Mouse (Mus musculus) small intestine, adult 2 months (tissue): Measurements from ENCODE around the gene Mybphl.

Experiments used
- CTCF ChIP-seq: fragments of 200-500 bp; IDR thresholded peaks from 2 replicates; pipeline ENCODE4 v1.5.1; 2012; ENCODE audit warnings: low read depth, mild to moderate bottlenecking, control low read depth, inconsistent platforms, low read length, moderate library complexity, mixed read lengths; ENCODE audit not compliant: insufficient replicate concordance, insufficient read length; ENCODE audit errors: extremely low read depth
- POLR2A ChIP-seq: fragments of 200-500 bp; IDR thresholded peaks from 2 replicates; pipeline ENCODE4 v1.6.1; 2012; ENCODE audit warnings: low read depth, mild to moderate bottlenecking, control low read depth, inconsistent platforms, low read length, moderate library complexity

DNA sequence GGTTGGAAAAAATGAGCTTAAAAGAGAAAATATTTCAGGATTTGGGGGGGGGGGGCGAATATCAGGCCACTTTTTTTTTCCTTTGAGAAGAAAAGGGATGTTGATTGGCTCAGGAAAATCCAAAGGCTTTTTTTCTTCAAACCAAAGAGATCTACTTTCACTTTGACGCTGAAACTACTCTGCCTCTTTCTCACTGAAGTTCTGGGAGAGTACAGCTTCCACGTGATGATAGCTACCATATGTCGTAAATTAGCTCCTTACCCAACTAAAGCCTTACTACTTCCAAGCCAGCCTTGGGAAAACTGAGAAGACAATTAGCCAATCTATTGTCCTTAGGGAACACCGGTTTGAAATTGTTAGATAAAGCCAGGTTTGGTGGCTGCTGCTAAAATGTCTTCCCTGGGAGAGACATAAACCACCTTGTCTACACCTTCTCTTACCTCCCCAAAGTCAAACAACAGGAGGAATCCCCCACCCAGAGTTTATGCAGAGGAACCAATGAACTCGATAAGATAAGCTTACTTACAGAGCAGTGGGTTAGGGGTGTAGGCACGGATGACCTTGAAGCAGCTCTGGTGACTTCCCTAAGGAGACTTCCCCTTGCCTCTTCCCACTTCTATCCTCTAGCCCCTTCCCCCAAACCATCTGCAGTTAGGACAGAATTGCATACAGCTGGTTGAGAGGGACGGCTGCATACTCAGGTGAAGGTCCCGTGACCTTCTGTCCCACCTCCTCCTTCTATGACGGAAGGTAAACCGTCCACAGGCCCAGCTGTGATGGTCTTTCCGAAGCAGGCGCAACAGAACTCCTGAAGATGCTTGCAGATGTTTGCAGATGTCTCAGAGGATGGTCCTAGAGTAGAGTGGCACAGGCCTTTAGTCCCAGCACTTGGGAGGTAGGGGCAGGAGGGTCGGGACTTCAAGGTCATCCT is 17.5 kb downstream of the Mybphl start:
- TF ChIP-seq CTCF = no peak
- TF ChIP-seq POLR2A = no peak
